Mouse (Mus musculus): ENCODE results near the gene Ern1.
A peak's percentile ranks its signal among the peaks of the same experiment; 100 is the strongest.
"Not testable (repeated sequence)": the region's sequence is repeated elsewhere in the genome, so short reads cannot be mapped to it uniquely, and the experiment has no call there.

Ern1 gene

DNA sequence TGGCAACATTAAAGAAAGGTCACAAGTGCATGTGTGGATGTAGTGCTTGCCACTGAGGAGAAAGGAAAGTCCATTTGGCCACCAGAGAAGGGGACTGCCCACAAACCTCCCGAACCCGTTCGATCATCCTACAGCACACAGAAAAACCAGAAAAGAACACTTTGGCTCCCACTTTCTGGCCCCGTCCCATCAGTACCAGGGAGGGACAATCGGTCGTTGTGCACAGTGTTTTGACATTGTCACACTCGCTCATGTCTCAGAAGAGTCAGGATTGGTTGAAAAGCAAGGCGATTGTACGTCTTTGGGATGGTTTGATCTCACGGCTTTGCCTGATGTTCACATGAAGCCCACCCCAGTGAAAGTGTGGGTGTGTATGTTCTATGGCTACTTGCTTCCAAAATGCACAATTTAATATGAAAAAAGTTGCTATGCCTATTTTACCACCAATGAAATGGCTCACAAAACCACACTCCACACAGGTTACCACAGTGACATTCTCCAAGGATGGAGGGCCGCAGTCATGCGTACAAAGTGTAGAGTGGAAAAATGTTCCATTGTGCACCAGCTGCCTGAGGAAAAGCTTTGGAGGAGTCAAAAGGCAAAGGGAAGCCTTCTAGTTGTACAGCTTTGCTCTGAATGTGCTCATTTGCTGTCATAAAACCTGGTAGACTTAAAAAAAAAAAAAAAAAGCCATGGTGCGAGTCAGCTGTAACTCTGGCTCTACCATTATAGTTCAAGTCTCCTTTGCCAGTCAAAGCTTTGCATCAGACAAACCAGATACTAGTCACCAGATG is 15.2 kb upstream of the Ern1 start:
- no peak for DNase-seq (ENCODE audit: low read depth, low spot score)

DNA sequence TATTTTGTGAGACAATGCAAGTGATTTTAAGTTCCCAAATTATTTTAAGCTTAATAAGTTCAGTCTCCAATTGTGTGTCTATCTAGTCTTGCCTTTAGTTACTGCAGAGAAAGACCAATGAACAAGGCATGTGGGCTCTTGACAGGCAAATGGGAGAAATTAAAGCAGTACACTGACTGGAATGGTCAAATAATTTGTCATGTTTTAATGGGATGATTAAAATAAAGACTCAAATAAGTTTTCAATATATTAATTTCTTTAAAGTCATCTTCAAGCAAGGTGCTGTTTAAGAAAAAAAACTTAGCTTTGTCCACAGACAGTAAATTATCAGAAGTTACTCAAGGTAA is 14.5 kb upstream of the Ern1 start:
- no peak for DNase-seq (ENCODE audit: low read depth, low spot score)

DNA sequence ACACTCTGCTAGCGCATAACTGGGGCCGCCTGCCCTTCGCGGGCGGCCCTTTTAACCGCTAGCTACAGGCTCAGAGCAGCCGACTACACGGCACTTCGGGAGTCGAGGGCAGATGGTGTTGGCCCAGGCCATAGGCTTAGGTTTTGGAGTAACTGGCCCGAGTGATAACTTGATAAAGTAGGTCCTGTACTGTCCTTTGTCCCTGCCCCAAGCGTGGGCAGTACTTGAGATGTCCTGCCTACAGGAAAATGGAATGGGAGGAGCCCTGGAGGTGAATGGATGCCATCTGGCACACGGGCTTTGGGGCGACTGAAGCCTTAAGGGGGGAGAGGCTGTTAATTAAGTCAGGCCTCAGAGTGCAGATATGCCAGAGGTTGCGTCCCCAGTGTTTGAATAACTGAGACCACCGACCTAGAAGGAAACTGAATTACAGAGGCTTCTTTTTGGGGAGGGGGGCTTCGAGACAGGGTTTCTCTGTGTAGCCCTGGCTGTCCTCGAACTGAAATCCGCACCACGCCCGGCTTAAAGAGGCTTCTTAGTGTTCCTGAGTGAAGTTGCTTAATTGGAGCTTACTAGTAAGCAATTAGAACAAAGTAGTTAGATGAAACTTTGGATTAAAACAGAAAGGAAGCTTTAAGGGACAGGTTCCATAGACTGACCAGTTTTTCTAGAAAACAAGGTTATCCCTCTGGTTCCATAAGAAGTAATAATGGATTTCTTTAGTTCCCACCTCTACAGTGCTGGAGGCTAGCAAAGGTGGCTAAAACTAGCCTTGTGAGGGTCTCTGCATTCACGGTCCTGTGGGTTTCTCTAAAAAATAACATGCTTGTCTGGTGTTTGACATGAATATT is 13.9 kb upstream of the Ern1 start:
- peak; percentile 52 for DNase-seq (ENCODE audit: low read depth, low spot score)

DNA sequence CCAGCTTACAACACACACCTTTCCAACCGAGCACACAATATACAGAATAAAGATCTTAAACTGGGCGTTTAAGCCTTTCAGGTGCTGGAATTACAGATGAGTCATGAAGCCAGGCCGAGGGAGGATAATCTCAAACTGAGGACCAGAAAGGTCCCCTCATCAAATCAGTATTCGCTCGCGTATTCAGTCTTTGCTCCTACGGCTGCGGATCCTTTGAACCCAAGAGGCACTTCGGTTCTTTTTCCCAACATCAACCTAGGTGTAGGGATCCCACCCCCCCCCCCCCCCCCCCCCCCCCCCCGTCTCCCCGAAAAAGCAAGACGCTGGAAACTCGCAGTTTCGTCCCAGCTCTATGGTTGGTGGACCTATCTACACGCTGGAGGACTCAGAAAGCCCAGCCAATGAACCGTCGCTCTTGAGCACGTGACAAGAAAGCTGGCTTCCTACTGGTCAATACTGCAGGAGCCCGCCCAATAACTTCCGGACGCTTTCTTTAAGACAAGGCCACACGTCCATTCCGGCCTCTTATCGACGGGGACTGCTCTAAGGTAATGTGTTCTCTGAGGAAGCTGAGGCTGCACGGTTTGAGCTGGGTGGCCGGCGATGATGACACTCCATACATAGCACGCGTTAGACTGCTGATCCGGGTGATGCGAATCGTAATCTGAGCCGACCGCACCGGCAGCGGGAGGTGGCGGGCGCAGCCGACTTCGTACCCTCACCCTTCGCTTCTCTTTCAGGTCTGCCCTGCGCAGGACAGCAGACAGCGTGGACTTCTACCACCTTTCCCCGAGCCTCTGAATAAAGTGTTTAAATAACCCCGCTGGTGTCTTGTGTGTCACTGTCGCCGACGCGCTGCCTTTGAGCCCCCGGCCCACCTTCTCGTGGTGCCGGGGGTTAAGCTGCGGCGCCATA is 13.0 kb upstream of the Ern1 start:
- peak; percentile 96 for DNase-seq (ENCODE audit: low read depth, low spot score)

DNA sequence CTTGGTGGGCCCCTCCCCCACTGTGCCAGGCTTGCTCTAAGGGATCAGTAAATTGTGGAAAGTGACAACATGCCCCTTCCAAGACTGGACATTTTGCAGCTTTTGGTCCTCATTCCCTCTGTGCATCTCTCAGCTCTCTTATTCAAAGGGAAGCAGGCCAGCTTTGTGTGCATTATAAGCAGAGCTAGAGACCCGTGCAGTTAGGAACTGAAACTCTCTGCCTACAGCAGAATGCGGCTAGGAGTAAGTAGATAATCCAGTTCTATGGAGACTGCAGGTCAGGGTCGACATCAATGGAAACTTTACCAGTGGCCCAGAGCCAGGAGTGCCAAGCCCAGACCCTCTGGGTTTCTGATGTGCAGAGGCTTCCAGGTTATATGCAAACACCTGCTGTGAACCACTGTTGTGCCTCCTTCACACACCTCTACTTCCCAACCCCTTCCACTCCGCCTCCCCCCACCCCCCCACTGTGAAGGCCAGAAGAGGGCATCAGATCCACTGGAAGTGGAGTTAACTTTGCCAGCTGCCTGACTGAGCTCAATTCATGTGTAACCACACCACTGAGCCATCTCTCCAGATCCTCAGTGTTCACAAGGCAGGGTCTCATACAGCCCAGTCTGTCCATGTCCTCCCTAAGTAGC is 11.2 kb upstream of the Ern1 start:
- DNase-seq (ENCODE audit: low read depth, low spot score), result no peak

DNA sequence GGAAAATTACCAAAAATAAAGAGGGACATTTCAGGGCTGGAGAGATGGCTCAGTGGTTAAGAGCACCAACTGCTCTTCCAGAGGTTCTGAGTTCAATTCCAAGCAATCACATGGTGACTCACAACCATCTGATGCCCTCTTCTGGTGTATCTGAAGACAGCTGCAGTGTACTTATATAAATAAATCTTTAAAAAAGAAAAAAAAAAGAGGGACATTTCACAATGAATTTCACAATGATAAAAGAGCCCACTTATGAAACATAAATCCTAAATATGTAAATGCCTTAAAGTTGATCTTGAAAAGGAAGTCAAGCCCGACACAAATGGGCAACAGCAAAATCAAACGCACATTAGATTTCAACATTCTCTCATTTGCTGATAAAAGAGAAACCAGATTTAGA is 10.3 kb upstream of the Ern1 start:
- no peak for DNase-seq (ENCODE audit: low read depth, low spot score)

DNA sequence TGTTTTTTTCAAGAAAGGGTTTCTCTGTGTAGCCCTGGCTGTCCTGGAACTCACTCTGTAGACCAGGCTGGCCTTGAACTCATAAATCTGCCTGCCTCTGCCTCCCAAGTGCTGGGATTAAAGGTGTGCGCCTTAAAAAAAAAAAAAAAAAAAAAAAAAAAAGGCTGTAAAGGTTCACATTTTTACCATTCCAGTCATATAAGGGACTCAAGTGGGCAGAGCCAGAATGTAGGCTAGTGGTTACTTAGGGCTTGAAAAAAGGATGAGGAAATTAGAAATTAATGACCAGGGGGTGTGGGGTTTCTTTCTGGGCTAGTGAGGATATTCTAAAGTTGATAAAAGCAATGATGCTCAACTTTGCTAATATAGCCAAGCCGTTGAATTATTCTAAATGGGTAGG is 9.4 kb upstream of the Ern1 start:
- DNase-seq (ENCODE audit: low read depth, low spot score), result not testable (repeated sequence)

DNA sequence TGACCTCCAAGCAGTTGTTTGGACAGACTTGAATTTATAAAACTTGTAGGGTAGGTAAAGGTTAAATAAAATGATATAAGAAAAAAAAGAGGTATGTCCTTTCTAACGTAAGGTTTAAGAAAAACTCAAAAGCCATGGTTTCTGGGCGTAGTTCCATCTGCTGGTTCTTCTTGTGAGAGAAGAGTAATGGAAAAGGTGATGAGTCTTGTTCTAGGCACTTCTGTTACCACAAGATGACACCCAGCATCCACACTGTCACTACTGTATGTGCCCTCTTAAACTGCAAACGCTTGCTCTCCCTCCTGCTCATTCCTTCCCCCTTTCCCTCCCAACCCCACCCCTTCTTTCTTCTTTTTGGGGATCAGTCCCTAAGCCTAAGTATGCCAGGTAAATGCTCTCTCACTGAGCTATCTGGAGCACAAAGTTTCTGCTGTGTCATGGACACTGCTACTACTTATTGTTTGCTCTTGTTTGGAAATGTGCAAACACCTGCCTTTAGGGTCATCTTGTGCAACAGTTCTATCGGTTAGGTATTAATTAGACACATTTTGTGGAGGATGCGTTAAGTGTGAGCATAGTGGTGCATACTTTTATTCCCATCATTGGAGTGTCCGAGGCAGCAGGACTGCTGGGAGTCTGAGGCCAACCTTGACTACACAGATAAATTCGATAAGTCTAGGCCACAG is 5.5 kb upstream of the Ern1 start:
- DNase-seq (ENCODE audit: low read depth, low spot score), result no peak

DNA sequence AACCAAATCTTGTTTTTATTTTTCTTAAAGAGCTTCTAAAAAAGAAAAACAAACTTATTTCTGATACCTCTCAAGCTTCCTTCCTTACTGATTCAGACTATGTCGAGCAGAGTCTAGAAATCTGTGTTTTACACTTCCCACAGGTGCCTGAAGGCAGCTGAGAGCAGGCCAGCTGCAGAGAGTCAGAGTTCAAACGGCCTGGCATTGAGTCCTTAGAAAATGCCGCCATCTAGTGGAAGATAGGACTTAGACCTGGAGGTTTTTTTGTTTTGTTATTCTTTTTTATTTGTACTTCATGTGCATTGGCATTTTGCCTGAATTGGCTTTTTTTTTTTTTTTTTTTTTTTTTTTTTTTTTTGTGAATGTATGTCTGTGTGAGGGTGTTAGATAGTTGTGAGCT is 3.7 kb upstream of the Ern1 start:
- DNase-seq (ENCODE audit: low read depth, low spot score), result peak; percentile 66

DNA sequence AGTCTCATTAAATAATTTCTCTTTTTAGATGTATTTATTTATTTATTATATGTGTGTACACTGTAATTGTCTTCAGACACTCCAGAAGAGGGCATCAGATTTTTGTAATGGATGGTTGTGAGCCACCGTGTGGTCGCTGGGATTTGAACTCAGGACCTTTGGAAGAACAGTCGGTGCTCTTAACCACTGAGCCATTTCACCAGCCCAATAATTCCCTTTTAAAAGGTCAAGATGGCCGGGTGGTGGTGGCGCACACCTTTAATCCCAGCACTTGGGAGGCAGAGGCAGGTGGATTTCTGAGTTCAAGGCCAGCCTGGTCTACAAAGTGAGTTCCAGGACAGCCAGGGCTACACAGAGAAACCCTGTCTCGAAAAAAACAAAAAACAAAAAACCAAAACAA is 2.9 kb upstream of the Ern1 start:
- DNase-seq (ENCODE audit: low read depth, low spot score), result not testable (repeated sequence)

DNA sequence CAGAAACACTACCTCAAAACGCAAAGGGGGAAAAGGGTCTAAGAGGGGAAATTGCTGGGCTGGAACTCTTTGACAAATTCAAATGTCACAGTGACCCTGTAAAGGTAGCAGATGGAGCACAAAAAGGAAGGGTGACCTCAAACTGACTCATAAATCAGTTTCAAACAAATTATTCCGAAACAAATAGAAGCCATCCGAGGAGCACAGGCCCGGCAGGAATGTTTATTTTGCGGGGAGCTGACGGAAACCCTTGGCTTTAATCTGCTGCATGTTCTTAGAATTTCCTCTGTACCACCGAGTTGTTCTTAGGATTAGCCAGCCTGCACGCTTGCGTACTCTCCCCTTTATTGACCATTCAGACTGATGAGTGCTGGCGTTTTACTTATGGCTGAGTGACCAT is 2.4 kb upstream of the Ern1 start:
- DNase-seq (ENCODE audit: low read depth, low spot score), result no peak

DNA sequence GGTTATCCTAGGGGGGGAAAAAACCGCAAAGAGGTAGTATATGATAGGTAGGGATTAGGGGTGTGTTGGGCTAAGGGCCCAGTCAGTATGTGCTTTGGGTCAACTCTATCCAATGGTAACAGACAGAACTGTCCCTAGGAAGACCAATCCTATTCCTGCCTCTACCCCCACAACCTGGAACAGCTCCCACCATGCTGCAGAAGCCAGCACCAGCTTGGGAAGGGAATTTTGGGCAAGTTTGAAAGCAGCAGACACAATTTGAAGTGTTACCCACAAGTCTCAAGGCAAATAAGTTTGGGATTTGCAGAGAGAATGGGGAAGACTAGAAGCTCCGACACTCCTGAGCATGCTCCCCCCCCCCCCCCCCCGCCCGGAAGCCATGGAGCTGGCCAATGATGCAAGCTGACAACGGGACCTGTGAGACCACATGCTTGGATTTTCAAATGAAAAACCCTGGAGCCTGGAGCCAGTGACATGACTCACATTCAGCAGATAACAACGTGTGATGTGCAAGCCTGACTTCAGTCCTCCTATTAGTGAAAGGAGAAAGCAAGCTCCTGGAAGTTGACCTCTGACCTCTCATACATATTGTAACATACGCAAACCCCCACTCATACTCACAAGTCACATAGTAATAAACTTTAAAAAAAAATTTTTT is 1.5 kb upstream of the Ern1 start:
- no peak for DNase-seq (ENCODE audit: low read depth, low spot score)

DNA sequence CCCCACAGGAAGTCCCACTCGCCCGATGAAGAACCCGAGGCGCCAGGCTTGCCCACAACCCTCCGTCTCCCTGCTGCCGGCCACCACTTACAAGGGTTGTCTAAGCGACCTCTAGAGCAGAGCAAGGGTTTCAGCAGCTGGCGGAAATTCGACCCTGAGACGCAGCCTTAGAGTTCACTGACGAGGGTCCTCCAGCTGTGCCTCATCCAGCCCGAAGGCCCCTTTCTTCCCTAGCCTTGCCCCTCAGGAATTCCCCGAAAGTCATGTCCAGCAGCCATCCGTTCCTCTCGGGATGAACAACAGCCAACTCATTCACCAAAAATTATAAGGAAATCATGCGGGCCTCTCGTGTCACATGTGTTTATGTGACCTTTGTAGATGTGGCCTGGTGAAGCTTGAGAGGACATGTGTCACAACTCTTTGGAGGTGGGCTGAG is 492 bp upstream of the Ern1 start:
- no peak for DNase-seq (ENCODE audit: low read depth, low spot score)

DNA sequence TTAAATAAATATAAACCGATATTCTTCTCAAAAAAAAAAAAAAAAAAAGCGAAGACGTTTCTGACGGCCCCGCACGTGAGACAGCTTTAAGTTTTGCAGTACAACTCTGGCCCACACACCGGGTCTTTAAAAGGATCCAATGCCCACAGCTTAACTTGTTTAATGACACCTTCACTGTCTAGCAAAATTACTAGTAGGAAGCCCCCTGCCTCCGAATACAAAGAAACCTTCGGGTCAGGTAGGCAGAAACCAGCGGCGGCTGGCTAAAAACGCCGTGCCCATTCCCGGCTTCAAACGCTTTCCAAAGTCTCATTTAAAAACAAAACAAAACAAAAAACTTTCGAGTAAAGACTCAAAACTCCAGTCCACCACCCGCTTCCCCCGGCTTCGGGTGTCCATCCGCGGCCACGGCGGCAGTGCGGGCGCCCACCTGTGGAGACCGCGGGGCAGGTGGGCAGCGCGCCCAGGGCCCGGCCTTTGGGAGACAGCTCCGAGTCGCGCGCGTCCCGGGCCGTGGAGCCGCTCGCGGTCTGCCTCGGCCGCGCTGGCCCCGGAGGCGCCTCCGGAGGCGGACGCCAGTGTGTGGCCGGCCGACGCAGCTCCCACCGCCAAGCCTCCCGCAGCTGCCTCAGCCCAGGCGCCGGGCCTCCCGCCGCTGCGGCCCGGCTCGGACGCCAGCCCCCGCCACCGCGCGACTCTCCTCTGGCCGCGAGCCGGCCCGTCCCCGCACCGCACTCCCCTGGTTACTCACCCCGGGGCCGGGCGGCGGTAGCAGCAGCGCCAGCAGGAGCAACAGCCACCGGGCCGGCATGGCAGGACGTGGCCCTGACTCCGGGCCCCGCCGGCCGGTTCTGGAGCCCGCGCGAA is 553 bp downstream of the Ern1 start:
- DNase-seq (ENCODE audit: low read depth, low spot score), result no peak

DNA sequence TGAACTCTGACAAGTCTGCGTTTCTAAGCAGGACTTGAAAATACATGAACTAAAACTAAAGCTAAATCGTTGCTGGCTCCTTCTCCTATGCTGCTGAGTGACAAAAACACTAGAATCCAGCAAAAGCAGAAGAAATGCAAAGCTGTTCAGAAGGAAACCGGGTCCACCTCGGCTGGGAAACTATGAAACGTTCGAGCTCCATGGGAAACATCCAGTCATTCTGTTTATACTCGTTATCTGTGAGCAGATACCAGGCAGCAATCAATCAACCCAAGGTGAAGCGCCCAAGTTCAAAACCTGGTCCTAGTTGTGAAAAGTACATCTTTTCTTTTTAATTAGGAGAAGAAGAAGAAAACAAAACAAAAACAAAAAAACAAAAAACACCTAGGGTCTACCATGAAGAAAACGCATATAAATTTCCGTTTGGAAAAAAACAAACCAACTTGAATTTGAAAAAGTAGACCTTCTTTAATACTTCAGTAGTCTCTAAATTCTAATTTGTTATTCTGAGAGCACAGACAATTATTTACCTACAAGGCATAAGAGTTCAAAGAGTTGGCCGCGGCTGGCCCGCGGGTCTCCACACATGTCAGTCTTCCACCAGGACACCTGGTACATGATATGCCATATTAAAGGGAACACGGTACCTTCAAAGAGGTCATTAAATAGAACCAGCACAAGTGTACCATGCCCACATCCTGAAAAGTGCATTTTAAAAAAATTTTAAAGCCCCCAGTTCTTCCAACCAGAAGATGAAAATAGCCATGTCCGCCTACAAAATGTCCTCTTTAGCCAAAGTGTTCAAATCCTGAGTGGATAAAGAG is 1.4 kb downstream of the Ern1 start:
- DNase-seq (ENCODE audit: low read depth, low spot score), result no peak

DNA sequence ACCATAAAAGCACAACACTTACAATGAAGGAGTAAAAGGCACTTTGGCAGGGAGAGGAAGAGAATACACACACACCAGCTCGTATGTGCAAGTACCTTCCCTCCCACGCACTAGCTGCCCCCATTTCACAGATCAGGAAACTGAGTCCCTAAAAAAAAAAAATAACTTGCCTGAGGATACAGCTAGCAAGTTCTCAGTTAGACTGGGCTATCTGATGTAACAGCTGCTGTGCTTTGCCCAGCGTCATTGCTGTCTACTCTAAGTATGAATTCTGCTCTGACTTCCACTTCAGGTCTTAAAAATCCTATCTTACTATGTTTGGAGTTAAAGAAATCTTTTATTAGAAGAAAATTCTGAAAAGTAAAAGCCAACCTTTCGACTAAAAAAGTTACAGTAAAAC is 2.0 kb downstream of the Ern1 start:
- DNase-seq (ENCODE audit: low read depth, low spot score), result no peak

DNA sequence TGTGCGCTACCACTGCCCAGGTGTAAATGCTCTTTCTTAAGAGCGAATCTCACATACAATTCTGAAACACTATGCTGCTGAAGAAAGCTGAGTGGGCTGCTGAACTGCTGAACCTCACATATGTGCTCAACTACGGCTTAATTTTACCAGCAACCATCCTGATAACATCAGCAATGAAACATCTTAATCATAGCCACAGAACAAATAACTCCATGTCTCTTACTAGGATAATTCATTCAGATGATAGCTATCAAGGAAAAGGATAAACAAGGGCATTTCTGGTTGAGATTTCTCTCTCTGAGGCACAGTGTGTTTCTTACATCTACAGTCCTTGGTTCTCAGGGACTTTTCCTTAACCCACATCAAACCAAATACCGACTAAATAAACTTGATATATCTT is 2.8 kb downstream of the Ern1 start:
- DNase-seq (ENCODE audit: low read depth, low spot score), result no peak

DNA sequence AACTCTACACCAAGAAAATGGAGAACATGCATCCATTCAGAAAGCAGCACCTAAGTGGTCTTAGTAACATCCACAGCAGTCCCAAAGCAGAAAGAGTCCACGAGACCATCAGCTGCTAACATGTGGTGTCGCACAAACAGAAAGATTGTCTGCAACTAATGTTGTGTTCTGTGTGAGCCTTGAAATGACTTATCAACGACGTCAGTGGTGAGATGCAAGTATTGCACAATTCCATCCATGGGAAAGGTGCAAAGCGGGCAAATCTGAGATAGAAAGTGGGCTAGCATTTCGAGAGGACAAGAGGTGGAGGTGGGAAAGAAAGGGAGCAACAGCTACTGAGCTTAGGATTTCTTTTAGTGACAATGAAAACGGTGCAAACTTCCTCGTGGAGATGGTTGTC is 4.8 kb downstream of the Ern1 start:
- no peak for DNase-seq (ENCODE audit: low read depth, low spot score)

DNA sequence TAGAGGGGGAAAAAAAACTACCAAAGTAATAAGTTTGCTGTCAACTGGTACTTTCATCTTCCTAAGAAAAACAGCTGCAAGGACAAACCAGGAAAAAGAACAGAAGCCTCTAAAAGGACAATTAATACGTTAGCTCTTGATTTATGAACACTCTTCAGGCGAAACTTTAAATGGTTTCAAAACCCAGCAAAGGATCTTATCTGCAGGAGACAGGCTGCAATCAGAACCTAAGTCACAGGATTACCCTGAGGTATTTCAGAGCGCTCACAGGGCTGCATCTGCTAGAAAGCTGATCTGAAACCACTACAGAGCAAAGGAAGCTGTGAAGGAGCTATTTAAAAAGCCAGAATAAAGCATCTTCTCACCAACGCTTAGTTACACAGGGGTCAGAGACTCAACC is 6.0 kb downstream of the Ern1 start:
- DNase-seq (ENCODE audit: low read depth, low spot score), result no peak
